Mouse (Mus musculus) ES-Bruce4 (cell line): ENCODE results near the gene Cwc25.

Source experiments
- EP300 ChIP-seq: IDR thresholded peaks from 2 replicates; pipeline ENCODE4 v1.6.1; 2011; ENCODE audit warnings: low read depth, low read length; ENCODE audit not compliant: insufficient read depth
- POLR2A ChIP-seq: IDR thresholded peaks from one replicate; pipeline ENCODE4 v1.8.1; 2011; ENCODE audit warnings: low read length; ENCODE audit not compliant: insufficient read depth

- TF ChIP-seq EP300 = peak; percentile 29; the same call in 1 of the 2 replicates
- no peak for TF ChIP-seq POLR2A
Measured at GRCm38 (mm10) chr11:97799994-97800690, 33.8 kb upstream of the Cwc25 start.
